Mouse (Mus musculus) macrophage (primary cell): ENCODE measurements at regions not wholly inside any gene's neighbourhood (a gene's known extent, or its start where the extent isn't known, plus 50 kb on each side); places are given as distances from the start of the nearest gene placed in this dataset.
"Not testable (repeated sequence)": the region's sequence is repeated elsewhere in the genome, so short reads cannot be mapped to it uniquely, and the experiment has no call there.

Experiments used
- H3K27ac ChIP-seq: fragments of 350-480 bp; formaldehyde crosslinking; 2 replicates; pipeline ENCODE4 v1.9.0; 2021
- H3K36me3 ChIP-seq: fragments of 350-480 bp; formaldehyde crosslinking; 2 replicates; pipeline ENCODE4 v1.9.0; 2021; ENCODE audit errors: inconsistent target
- H3K4me3 ChIP-seq: fragments of 350-480 bp; formaldehyde crosslinking; 2 replicates; pipeline ENCODE4 v1.9.0; 2021; ENCODE audit errors: inconsistent target
- H3K79me2 ChIP-seq: fragments of 350-480 bp; formaldehyde crosslinking; 2 replicates; pipeline ENCODE4 v1.9.0; 2021; ENCODE audit errors: inconsistent target
- WGBS: methylation state at CpG from one replicate; pipeline ENCODE4 v1.1.7; 2026; ENCODE audit warnings: inconsistent platforms; ENCODE audit not compliant: missing documents; 5-methylcytosine and 5-hydroxymethylcytosine counted together

GRCm38 (mm10) chr12:32434506-32435002 lies 56.0 kb downstream of the Ccdc71l start:
- no peak overlapping the region for H3K4me3 ChIP-seq
- no peaks in the 10 kb centered on the region for H3K36me3 ChIP-seq
- H3K79me2 ChIP-seq, result no peaks in the 10 kb centered on the region
- H3K27ac ChIP-seq, result no peak overlapping the region

GRCm38 (mm10) chr12:32435126-32435525 lies 56.6 kb downstream of the Ccdc71l start:
- Histone ChIP-seq H3K4me3 (no peak overlapping the region), H3K27ac (no peak overlapping the region), H3K36me3 (no peaks in the 10 kb centered on the region), H3K79me2 (no peaks in the 10 kb centered on the region)
- 30% methylated on average over 1 of the region's 1 CpGs for WGBS

- no peak overlapping the region for H3K4me3 ChIP-seq
- WGBS, result 100% methylated on average over 1 of the region's 1 CpGs
- no peak overlapping the region for H3K27ac ChIP-seq
- H3K36me3 ChIP-seq, result no peaks in the 10 kb centered on the region
- no peaks in the 10 kb centered on the region for H3K79me2 ChIP-seq
These were observed 59.7 kb downstream of the Ccdc71l start for GRCm38 (mm10) chr12:32438209-32438608.

GRCm38 (mm10) chr12:32444770-32445169 lies 66.3 kb downstream of the Ccdc71l start:
- no peaks in the 10 kb centered on the region for H3K79me2 ChIP-seq
- H3K27ac ChIP-seq, result no peak overlapping the region
- H3K36me3 ChIP-seq, result no peaks in the 10 kb centered on the region
- 94% methylated on average over 4 of the region's 4 CpGs for WGBS
- H3K4me3 ChIP-seq, result no peak overlapping the region

GRCm38 (mm10) chr12:32445874-32446273 lies 67.4 kb downstream of the Ccdc71l start:
- no peaks in the 10 kb centered on the region for H3K36me3 ChIP-seq
- no peak overlapping the region for H3K27ac ChIP-seq
- no peak overlapping the region for H3K4me3 ChIP-seq
- H3K79me2 ChIP-seq, result no peaks in the 10 kb centered on the region

- Histone ChIP-seq H3K27ac (no peak overlapping the region), H3K36me3 (no peaks in the 10 kb centered on the region), H3K79me2 (no peaks in the 10 kb centered on the region), H3K4me3 (no peak overlapping the region)
These were observed 70.9 kb downstream of the Ccdc71l start for GRCm38 (mm10) chr12:32449373-32449772.

- Histone ChIP-seq H3K4me3 (no peak overlapping the region), H3K36me3 (no peaks in the 10 kb centered on the region), H3K27ac (no peak overlapping the region), H3K79me2 (no peaks in the 10 kb centered on the region)
- WGBS, result 89% methylated on average over 1 of the region's 1 CpGs
These were observed 72.7 kb downstream of the Ccdc71l start for GRCm38 (mm10) chr12:32451226-32451625.

GRCm38 (mm10) chr12:32454794-32455193 lies 76.3 kb downstream of the Ccdc71l start:
- Histone ChIP-seq H3K36me3 (no peaks in the 10 kb centered on the region), H3K79me2 (no peaks in the 10 kb centered on the region), H3K4me3 (no peak overlapping the region), H3K27ac (no peak overlapping the region)

- H3K79me2 ChIP-seq, H3K36me3 ChIP-seq, H3K27ac ChIP-seq, H3K4me3 ChIP-seq: not testable (repeated sequence)
- 89% methylated on average over 3 of the region's 3 CpGs for WGBS
These were observed 76.7 kb downstream of the Ccdc71l start for GRCm38 (mm10) chr12:32455231-32455630.

- Histone ChIP-seq H3K27ac (no peak overlapping the region), H3K4me3 (no peak overlapping the region), H3K79me2 (no peaks in the 10 kb centered on the region), H3K36me3 (no peaks in the 10 kb centered on the region)
These were observed 77.4 kb downstream of the Ccdc71l start for GRCm38 (mm10) chr12:32455913-32456312.

GRCm38 (mm10) chr12:32456796-32457195 lies 78.3 kb downstream of the Ccdc71l start:
- Histone ChIP-seq H3K36me3 (no peaks in the 10 kb centered on the region), H3K4me3 (no peak overlapping the region), H3K27ac (no peak overlapping the region), H3K79me2 (no peaks in the 10 kb centered on the region)
- 95% methylated on average over 4 of the region's 4 CpGs for WGBS

- H3K36me3 ChIP-seq, result no peaks in the 10 kb centered on the region
- H3K4me3 ChIP-seq, result no peak overlapping the region
- 75% methylated on average over 1 of the region's 1 CpGs for WGBS
- no peaks in the 10 kb centered on the region for H3K79me2 ChIP-seq
- peak overlapping the region; percentile 85 for H3K27ac ChIP-seq
These were observed 79.9 kb downstream of the Ccdc71l start for GRCm38 (mm10) chr12:32458386-32458785.

- Histone ChIP-seq H3K36me3 (no peaks in the 10 kb centered on the region), H3K27ac (peak overlapping the region; percentile 85), H3K79me2 (no peaks in the 10 kb centered on the region), H3K4me3 (no peak overlapping the region)
- 72% methylated on average over 4 of the region's 4 CpGs for WGBS
These were observed 82.0 kb downstream of the Ccdc71l start for GRCm38 (mm10) chr12:32460330-32460998.

- Histone ChIP-seq H3K27ac (no peak overlapping the region), H3K36me3 (no peaks in the 10 kb centered on the region), H3K4me3 (no peak overlapping the region), H3K79me2 (no peaks in the 10 kb centered on the region)
- WGBS, result 98% methylated on average over 6 of the region's 6 CpGs
These were observed 86.9 kb downstream of the Ccdc71l start for GRCm38 (mm10) chr12:32465371-32465770.

GRCm38 (mm10) chr12:32469863-32470262 lies 91.4 kb downstream of the Ccdc71l start:
- Histone ChIP-seq H3K4me3 (no peak overlapping the region), H3K27ac (no peak overlapping the region), H3K79me2 (no peaks in the 10 kb centered on the region), H3K36me3 (no peaks in the 10 kb centered on the region)
- WGBS, result 79% methylated on average over 3 of the region's 4 CpGs

- no peak overlapping the region for H3K27ac ChIP-seq
- H3K4me3 ChIP-seq, result no peak overlapping the region
- 94% methylated on average over 3 of the region's 3 CpGs for WGBS
- no peaks in the 10 kb centered on the region for H3K36me3 ChIP-seq
- H3K79me2 ChIP-seq, result no peaks in the 10 kb centered on the region
These were observed 100.9 kb downstream of the Ccdc71l start for GRCm38 (mm10) chr12:32479451-32479850.
